Mouse (Mus musculus): ENCODE data around the gene Gm49393.
"Not testable (repeated sequence)": the region's sequence is repeated elsewhere in the genome, so short reads cannot be mapped to it uniquely, and the experiment has no call there.

Gm49393 gene

GRCm38 (mm10) chr13:60935490-60935889 is at the start of gene Gm49393:
Gene Gm49393 (minus strand): TSS chr13:60935590.
- not testable (repeated sequence) for DNase-seq

DNA sequence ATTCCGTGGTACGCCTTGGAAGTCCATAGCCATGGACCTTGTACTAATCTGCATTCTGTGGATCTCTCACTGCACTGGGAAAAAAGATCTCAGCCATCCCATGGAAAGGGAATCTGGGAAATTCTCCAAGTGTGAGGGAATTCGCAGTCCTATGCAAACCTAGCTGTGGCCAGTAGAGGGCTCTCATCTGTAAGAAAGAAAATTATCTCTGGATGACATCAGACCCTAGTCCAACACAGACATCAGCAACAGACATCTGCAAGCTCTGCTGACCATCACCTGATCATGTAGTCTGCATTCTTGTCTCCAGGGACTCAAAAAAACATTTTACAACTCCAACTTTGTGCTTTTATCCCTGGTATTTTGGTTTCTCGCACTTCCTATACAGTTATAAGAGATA is 36.9 kb upstream of the Gm49393 start:
- not testable (repeated sequence) for DNase-seq

- DNase-seq: not testable (repeated sequence)
Measured at GRCm38 (mm10) chr13:60963985-60964384, 28.6 kb upstream of the Gm49393 start.

- DNase-seq: no peak
Measured at GRCm38 (mm10) chr13:60961706-60962105, 26.3 kb upstream of the Gm49393 start.

GRCm38 (mm10) chr13:60941884-60942283 is 6.5 kb upstream of the Gm49393 start, which contains the start of gene Tpbpa:
Gene Tpbpa (minus strand): TSS chr13:60941984.
- not testable (repeated sequence) for DNase-seq

GRCm38 (mm10) chr13:60936500-60936901 is 1.1 kb upstream of the Gm49393 start, which contains the start of the genes Gm49391 and Ctla2a:
Gene Gm49391 (minus strand): TSS chr13:60936571.
Gene Ctla2a (minus strand): TSS chr13:60936625.
- DNase-seq: peak; percentile 13

DNA sequence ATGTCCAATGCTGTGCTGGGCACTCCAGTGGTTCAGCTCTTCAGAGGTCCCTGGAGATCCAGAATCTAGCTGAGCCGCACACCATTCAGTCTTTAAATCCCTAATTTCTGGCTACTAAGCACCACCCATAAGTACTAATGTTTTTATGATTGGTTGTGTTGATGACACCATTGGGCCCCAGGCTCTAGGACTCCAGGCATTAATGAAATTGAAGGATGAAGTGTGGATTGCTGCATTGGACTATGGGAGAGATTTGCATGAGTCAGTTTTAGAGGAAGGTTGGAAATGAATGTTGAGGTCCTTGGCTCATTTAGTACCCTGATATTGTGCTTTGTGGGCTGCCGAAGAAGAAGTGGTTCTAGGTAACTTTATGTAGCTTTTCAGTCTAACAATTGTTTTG is 30.6 kb downstream of the Gm49393 start, which contains the start of gene Tpbpb:
Gene Tpbpb, minus strand, starts transcription at position 101 of the 400 bp plus-strand sequence.
- not testable (repeated sequence) for DNase-seq

- peak; percentile 8 for DNase-seq
Measured at GRCm38 (mm10) chr13:60897328-60897727, 38.1 kb downstream of the Gm49393 start, which contains the start of gene Ctla2b. Gene Ctla2b (minus strand): TSS chr13:60897447.

- not testable (repeated sequence) for DNase-seq
Measured at GRCm38 (mm10) chr13:60896794-60897193, 38.6 kb downstream of the Gm49393 start, which contains the start of gene Gm49392. Gene Gm49392 (minus strand): TSS chr13:60896894.

- no peak for DNase-seq
Measured at GRCm38 (mm10) chr13:60895406-60896160, 39.8 kb downstream of the Gm49393 start.

GRCm38 (mm10) chr13:60892301-60892700 is 43.1 kb downstream of the Gm49393 start:
- no peak for DNase-seq

- no peak for DNase-seq
Measured at GRCm38 (mm10) chr13:60864281-60864680, 71.1 kb downstream of the Gm49393 start, which contains the start of gene 4930486L24Rik. Gene 4930486L24Rik (minus strand): TSS chr13:60864475.

GRCm38 (mm10) chr13:60848241-60849120 is 86.9 kb downstream of the Gm49393 start:
- DNase-seq: peak; percentile 70

GRCm38 (mm10) chr13:60843153-60843552 is 92.2 kb downstream of the Gm49393 start:
- no peak for DNase-seq

- DNase-seq: no peak
Measured at GRCm38 (mm10) chr13:60842703-60843102, 92.7 kb downstream of the Gm49393 start.

DNA sequence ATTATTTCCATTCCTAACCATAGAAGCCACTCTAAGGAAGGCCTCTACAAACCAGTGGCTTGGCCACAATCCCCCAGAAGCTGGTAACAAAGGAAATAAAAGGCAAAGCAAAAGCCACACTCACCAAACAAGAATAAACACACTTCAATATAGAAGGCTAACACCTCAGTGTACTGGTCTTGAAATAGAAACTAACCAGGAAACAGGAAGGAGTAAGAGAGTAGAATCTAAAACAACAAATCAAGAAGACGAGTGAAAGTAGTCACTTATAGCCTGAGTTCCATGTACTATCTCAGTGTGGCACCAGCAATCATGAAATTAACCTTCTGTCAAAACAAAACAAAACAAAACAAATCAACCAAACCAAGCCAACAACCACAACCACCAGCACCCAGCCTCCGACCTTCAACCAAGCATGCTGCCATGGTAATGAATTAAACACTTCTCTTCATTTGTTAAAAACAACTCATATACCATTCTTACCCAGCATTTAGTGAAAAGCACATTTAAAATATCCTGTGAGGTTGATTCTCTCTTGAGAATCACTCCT is 96.0 kb downstream of the Gm49393 start:
- DNase-seq: no peak

GRCm38 (mm10) chr13:60826052-60826451 is 109.3 kb downstream of the Gm49393 start:
- DNase-seq: peak; percentile 80

GRCm38 (mm10) chr13:60820486-60821175 is 114.8 kb downstream of the Gm49393 start:
- no peak for DNase-seq

- peak; percentile 52 for DNase-seq
Measured at GRCm38 (mm10) chr13:60819469-60819868, 115.9 kb downstream of the Gm49393 start.

GRCm38 (mm10) chr13:60813722-60814121 is 121.7 kb downstream of the Gm49393 start:
- DNase-seq: no peak

- DNase-seq: no peak
Measured at GRCm38 (mm10) chr13:60812768-60813167, 122.6 kb downstream of the Gm49393 start.

DNA sequence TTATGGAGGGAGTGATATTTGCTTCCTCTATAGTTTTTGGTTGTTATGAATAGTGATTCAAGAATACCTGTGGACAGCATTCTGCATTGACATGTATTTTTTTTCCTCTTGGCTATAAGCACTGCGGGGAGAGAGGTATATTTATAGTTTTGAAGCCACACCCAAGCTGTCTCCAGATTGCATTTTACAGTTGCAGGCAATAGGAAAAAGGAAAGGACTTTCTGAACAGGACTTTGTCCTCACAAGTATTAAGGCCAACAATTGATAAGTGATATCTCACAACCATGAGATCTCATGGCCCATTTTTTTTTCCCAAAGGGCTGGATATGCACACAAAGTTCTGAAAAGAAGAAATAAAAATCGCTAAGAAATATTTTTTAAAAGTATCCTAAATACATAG is 125.7 kb downstream of the Gm49393 start:
- no peak for DNase-seq

Measured in thymus, postnatal 14 days (tissue).